Mouse (Mus musculus): ENCODE data around the gene Vapa. TPM values are rescaled to one million over a fixed set of nuclear protein-coding genes. Genes with fewer than 3 reads are reported as not detected.
A peak's percentile ranks its signal among the peaks of the same experiment; 100 is the strongest.
"Not testable (repeated sequence)": the region's sequence is repeated elsewhere in the genome, so short reads cannot be mapped to it uniquely, and the experiment has no call there.

Gene Vapa
- total RNA-seq (2021), result 100 to 1,000 TPM; 129 to 132 TPM
- long read RNA-seq, transcript Vapa-201 (6 exons, 3,369 nt), result major isoform, 289 of 301 reads
- long read RNA-seq, partial matches to known transcripts, result 2 of 301 reads
- long read RNA-seq, other reads (novel, unspliced or antisense), result 10 of 301 reads

- DNase-seq (ENCODE audit: low spot score in 2 of 2), result peak; percentile 97 to 99
Measured at GRCm38 (mm10) chr17:65613463-65614412, at the start of gene Vapa. Vapa (minus strand) TSS chr17:65613555.

GRCm38 (mm10) chr17:65662662-65663061 is 49.3 kb upstream of the Vapa start:
- DNase-seq (ENCODE audit: low spot score in 2 of 2), result no peak

- no peak for DNase-seq (ENCODE audit: low spot score in 2 of 2)
Measured at GRCm38 (mm10) chr17:65658416-65658815, 45.1 kb upstream of the Vapa start.

GRCm38 (mm10) chr17:65657958-65658357 is 44.6 kb upstream of the Vapa start:
- DNase-seq (ENCODE audit: low spot score in 2 of 2), result no peak

GRCm38 (mm10) chr17:65656731-65657130 is 43.4 kb upstream of the Vapa start:
- DNase-seq (ENCODE audit: low spot score in 2 of 2), result no peak

- no peak for DNase-seq (ENCODE audit: low spot score in 2 of 2)
Measured at GRCm38 (mm10) chr17:65656076-65656475, 42.7 kb upstream of the Vapa start.

GRCm38 (mm10) chr17:65655608-65656007 is 42.3 kb upstream of the Vapa start:
- DNase-seq (ENCODE audit: low spot score in 2 of 2), result no peak

GRCm38 (mm10) chr17:65650598-65650997 is 37.2 kb upstream of the Vapa start:
- DNase-seq (ENCODE audit: low spot score in 2 of 2), result no peak

- no peak for DNase-seq (ENCODE audit: low spot score in 2 of 2)
Measured at GRCm38 (mm10) chr17:65649175-65649493, 35.8 kb upstream of the Vapa start.

GRCm38 (mm10) chr17:65648371-65649174 is 35.2 kb upstream of the Vapa start:
- no peak for DNase-seq (ENCODE audit: low spot score in 2 of 2)

- no peak for DNase-seq (ENCODE audit: low spot score in 2 of 2)
Measured at GRCm38 (mm10) chr17:65647961-65648360, 34.6 kb upstream of the Vapa start.

GRCm38 (mm10) chr17:65647226-65647625 is 33.9 kb upstream of the Vapa start:
- DNase-seq (ENCODE audit: low spot score in 2 of 2), result no peak

GRCm38 (mm10) chr17:65643579-65643978 is 30.2 kb upstream of the Vapa start:
- no peak for DNase-seq (ENCODE audit: low spot score in 2 of 2)

GRCm38 (mm10) chr17:65643051-65643521 is 29.7 kb upstream of the Vapa start:
- DNase-seq (ENCODE audit: low spot score in 2 of 2), result peak; percentile 61 to 64

GRCm38 (mm10) chr17:65642578-65642991 is 29.2 kb upstream of the Vapa start:
- no peak for DNase-seq (ENCODE audit: low spot score in 2 of 2)

- no peak for DNase-seq (ENCODE audit: low spot score in 2 of 2)
Measured at GRCm38 (mm10) chr17:65641734-65642218, 28.4 kb upstream of the Vapa start, which contains the start of gene Txndc2. Txndc2 (minus strand) TSS chr17:65642168.

- no peak for DNase-seq (ENCODE audit: low spot score in 2 of 2)
Measured at GRCm38 (mm10) chr17:65639144-65639543, 25.8 kb upstream of the Vapa start.

- no peak for DNase-seq (ENCODE audit: low spot score in 2 of 2)
Measured at GRCm38 (mm10) chr17:65635715-65636360, 22.5 kb upstream of the Vapa start.

- DNase-seq (ENCODE audit: low spot score in 2 of 2), result no peak
Measured at GRCm38 (mm10) chr17:65629943-65630342, 16.6 kb upstream of the Vapa start.

- DNase-seq (ENCODE audit: low spot score in 2 of 2), result not testable (repeated sequence)
Measured at GRCm38 (mm10) chr17:65628823-65629532, 15.6 kb upstream of the Vapa start.
